Mouse (Mus musculus) T-helper 2 cell (primary cell): ENCODE data around the gene Tsc22d2.
"Not testable (repeated sequence)": the region's sequence is repeated elsewhere in the genome, so short reads cannot be mapped to it uniquely, and the experiment has no call there.

Experiments used
- in situ Hi-C: fragments of 300-600 bp; cut with MboI, MseI; formaldehyde crosslinking; loops from one replicate; pipeline ENCODE4 v1.15.1; 2025; ENCODE audit warnings: high pct_unique_total_duplicates

Gene Tsc22d2

GRCm38 (mm10) chr3:58418724-58419705 is 4.5 kb downstream of the Tsc22d2 start:
- in situ Hi-C loops, result loop anchor here (10.0 kb wide), 1 partner anchor 106 kb away; the partner anchor contains the start of genes Eif2a and Serp1

DNA sequence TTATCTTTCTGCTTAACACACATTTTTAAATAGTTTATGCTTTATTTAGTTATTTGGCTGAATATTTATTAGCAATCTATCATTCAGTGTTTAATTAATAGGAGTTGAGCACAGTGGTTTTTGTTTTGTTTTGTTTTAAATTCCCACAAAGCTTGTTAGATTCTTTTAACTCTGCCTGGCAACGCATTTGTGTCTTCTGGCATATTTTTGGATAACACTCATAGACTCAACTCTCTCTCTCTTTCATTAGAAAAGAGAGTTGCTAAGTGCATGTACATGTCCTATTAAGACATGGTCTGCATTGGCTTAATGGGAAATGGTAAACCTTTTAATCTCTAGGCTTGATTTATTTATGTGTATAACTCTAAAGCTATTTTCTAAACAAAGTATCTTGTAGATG is 14.3 kb downstream of the Tsc22d2 start:
- in situ Hi-C loops, result no loop called here

- in situ Hi-C loops, result no loop called here
Measured at GRCm38 (mm10) chr3:58434414-58434813, 19.9 kb downstream of the Tsc22d2 start.

DNA sequence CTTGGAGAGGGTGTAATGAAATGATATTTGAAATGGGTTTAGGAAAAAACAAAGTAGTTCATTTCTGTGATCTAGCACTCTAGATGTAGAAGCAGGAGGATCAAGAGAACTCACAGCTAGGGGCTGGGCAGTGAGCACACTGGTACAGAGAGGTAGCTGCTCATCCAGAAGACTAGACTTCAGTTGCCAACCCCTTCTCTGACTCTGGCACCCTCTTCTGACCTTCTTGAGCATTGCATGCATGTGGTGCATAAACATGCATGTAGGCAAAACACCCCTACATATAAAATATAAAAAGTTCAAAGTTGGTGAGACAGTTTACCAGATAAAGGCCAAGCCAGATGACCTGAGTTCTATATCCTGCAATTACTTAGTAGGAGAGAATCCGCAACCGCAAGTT is 33.7 kb downstream of the Tsc22d2 start:
- in situ Hi-C loops, result no loop called here

- in situ Hi-C loops, result no loop called here
Measured at GRCm38 (mm10) chr3:58449487-58449886, 35.0 kb downstream of the Tsc22d2 start.

- in situ Hi-C loops, result no loop called here
Measured at GRCm38 (mm10) chr3:58454414-58455205, 40.1 kb downstream of the Tsc22d2 start.

DNA sequence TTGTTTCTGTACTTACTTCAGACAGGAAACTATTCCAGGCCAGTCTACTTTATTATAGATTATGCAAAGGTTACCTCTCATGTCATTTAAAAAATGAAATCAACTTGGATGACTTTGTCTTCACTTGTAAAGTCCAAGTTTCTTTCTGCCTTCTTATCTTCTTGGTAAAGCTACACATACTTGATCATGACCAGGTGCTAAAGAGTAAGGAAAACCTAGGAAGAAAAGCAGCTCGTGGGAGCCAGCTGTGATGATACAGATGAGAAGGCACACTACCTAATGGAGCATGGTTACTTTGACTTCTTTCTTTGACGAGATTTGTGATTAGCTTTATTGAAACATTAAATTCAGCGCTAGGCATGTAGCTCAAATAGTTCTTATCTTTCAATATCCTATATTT is 40.7 kb downstream of the Tsc22d2 start:
- in situ Hi-C loops, result no loop called here

DNA sequence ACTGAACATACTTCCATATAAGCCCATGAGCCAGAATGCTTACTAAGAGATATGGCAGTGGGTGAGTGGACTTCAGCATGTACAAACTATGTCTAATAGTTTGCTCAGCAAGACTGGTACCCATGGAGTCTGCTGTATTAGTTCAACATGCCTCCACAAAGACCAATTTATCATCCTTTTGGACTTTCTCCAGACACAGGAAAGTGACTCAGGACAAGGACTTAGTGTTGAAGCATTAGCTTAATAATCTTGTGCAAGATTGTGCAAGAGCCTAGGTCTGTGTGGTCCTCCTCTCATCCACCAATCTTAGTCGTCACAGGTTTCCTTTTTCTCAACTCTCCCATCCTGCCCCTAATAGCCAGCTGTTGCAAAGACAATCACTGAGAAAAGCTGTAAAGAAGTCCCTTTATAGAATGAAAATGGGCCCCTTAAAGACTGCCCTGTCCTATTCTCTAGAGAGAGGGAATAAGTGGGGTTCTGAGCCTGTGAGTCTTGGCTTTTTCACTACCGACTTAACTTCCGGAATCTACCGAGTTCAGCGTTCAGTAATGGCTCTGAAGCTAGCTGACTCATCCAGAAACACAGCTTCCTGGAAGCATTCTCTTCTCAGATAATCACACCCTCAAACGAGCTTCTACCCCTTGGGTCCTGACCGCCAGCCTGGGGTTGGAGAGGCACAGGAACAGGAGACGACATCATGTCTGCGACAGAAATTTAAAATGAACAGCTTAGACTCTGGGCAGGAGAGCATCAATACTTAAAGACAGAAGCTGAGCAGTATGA is 55.3 kb downstream of the Tsc22d2 start:
- in situ Hi-C loops, result loop anchor here (10.0 kb wide), 1 partner anchor 335 kb away; no protein-coding TSS in a partner anchor

GRCm38 (mm10) chr3:58475298-58475697 is 60.8 kb downstream of the Tsc22d2 start:
- in situ Hi-C loops, result not testable (repeated sequence)

DNA sequence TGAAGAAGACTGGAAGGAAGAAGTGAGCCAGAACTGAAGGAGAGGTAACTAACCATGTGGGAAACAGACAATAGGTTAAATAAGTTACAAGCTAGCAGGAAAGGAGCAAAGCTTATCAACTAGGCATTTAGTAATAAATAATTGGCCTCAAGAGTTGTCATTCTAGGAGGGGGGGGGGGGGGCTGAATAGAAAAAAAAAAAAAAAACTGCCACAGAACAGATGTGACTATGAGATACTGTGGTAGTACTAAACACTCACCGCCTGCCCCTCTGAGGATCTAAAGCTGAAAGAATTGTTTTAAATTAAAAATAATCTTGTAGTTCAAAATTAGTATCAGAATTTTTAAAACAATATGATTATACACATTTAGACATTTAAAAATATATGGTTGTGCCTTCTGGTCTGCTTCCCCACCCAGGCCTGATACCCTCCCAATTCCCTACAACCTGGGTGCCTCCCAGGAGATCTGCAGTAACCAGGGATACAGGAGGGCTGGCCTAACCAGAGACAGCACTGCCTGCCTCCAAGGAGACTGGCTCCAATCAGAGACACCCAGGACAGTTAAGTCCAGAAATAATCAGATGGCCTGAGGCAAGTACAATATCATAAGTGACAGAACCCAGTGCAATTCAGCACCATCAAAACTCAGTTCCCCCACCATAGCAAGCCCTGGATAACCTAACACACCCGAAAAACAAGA is 64.4 kb downstream of the Tsc22d2 start:
- in situ Hi-C loops, result no loop called here

GRCm38 (mm10) chr3:58485883-58486282 is 71.4 kb downstream of the Tsc22d2 start:
- in situ Hi-C loops, result no loop called here

DNA sequence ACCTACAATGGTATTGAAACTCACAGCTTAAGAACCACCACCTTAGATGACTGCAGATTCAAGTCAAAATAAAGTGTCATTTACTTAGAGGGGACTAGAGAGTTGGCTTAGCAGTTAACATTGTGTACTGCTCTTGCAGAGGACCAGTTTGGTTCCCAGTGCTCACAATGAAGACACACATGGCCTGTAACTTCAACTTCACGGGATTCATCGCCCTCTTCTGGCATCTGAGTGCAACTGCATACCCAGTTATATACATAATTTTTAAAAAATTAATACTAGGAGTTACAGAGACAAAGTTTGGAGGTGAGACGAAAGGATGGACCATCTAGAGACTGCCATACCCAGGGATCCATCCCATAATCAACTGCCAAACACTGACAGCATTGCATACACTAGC is 72.6 kb downstream of the Tsc22d2 start:
- in situ Hi-C loops, result no loop called here

- in situ Hi-C loops, result no loop called here
Measured at GRCm38 (mm10) chr3:58487999-58488775, 73.7 kb downstream of the Tsc22d2 start.

DNA sequence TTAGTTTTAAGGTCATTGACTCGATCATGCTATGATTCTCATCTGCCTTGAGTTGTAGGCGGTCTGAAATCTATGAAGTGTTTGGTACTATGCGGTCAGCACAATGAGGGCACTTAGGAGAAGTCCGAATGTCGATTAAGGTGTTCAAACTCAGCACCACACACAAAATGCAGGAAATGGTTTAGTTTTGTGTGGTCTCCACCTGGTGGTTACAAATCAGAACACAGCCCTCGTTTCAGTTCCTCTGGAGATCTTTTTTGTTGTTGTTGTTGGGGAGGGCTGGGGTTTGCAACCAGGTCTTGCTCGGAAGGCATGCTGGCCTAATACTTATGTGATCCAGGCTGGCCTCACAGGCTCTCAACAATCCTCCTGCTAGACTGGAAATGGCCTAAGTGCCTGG is 76.3 kb downstream of the Tsc22d2 start:
- in situ Hi-C loops, result loop anchor here (5.0 kb wide), 1 partner anchor 328 kb away; no protein-coding TSS in a partner anchor

- in situ Hi-C loops, result loop anchor here (5.0 kb wide), 1 partner anchor 331 kb away; no protein-coding TSS in a partner anchor
Measured at GRCm38 (mm10) chr3:58493621-58494020, 79.1 kb downstream of the Tsc22d2 start.

DNA sequence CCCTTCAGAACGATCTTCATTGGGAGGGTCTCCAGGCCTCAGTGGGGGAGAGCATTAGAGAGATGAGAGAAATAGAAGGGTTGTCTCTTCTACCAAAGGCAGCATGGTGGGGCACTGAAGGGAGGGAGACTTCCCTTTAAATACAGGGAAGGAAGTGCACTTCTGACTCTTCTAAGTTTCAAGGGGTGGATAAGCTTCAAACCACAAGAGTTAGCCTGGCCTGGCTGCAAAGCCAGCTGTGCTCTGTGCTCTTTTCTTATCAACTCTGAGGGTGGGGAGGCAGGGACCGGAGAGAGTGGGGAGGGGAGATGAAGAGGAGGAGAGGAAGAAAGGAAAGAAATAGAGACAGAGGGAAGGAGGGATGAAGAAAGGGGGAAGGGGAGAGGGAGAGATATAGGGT is 87.4 kb downstream of the Tsc22d2 start:
- in situ Hi-C loops, result no loop called here

GRCm38 (mm10) chr3:58503720-58504333 is 89.3 kb downstream of the Tsc22d2 start:
- in situ Hi-C loops, result no loop called here

DNA sequence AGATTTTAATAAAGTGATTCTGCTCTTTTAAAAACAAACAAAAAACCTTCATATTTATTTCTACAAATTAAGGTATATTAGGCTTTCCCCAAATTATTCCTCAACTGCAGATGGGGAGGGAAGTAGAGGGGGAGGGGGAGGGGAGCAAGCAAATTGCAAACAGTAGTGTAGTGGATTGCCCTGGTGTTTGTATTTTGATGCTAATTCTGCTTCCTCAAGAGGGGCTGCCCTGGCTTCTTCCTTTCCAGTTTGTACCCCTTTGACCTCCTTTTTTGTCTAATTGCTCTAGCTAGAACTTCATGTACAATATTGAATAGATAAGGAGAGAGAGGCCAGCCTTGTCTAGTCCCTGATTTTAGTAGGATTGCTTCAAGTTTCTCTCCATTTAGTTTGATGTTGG is 90.2 kb downstream of the Tsc22d2 start:
- in situ Hi-C loops, result no loop called here

DNA sequence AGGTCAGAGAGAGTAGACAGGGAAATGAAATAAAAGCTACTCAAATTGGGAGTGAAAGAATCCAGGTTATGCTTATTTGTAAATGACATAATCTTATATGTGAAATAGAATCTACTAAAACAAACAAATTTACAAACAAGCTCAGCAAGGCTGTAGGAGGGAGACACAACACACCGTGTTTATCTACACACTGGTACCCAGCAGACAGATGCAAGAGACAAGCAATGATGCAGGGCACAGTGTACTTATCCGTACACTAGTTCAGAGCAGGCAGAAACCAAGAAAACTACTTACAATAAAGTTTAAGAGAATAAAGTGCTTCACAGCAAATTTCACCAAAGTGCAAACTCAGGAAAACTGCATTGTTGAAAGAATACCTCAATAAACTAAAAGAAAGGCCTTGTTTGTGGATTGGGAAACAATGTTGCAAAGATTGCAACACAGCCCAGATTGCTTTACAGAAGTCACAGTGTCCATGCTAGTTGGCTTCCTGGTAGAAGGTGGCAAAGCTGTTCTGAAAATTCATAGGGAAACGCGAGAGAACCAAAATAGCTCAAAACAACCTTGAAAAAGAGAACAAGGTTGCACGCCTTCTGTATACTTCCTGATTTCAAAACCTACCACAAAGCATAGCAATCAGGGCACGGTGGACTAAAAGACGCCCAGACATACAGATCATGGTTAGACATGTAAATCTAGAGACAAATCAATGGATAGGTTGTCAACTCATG is 93.7 kb downstream of the Tsc22d2 start:
- in situ Hi-C loops, result no loop called here
